Mouse (Mus musculus) brain, embryonic 14.5 days (tissue): ENCODE results near the gene Qrich2. TPM values are rescaled to one million over a fixed set of nuclear protein-coding genes. Genes with fewer than 3 reads are reported as not detected.
"Not testable (repeated sequence)": the region's sequence is repeated elsewhere in the genome, so short reads cannot be mapped to it uniquely, and the experiment has no call there.

Source experiments
- DNase-seq: peaks from one replicate; pipeline ENCODE4 v3.0.0-alpha.2; 2011; ENCODE audit warnings: low read depth
- CTCF ChIP-seq: fragments of 200-500 bp; IDR thresholded peaks from 2 replicates; pipeline ENCODE4 v1.5.1; 2012; ENCODE audit warnings: inconsistent platforms, mild to moderate bottlenecking, moderate library complexity, borderline replicate concordance; ENCODE audit not compliant: insufficient read depth, insufficient read length; ENCODE audit errors: extremely low read depth
- POLR2A ChIP-seq: fragments of 200-500 bp; IDR thresholded peaks from 2 replicates; pipeline ENCODE4 v1.6.1; 2012; ENCODE audit warnings: mild to moderate bottlenecking, inconsistent platforms, borderline replicate concordance; ENCODE audit not compliant: poor library complexity, insufficient read depth, insufficient read length, severe bottlenecking; ENCODE audit errors: extremely low read depth
- polyA plus RNA-seq: library from polyadenylated mRNA; depleted of rRNA; stranded (reverse); fragments of >200 nt; gene quantifications from 2 replicates; pipeline ENCODE4 v1.2.3, GENCODE M21; 2012

Qrich2 gene
- polyA plus RNA-seq, 1 experiment = 0.14 TPM

- TF ChIP-seq POLR2A (no peak), CTCF (no peak)
- DNase-seq = no peak
Observed at GRCm38 (mm10) chr11:116432127-116432526, 33.9 kb downstream of the Qrich2 start.

- TF ChIP-seq CTCF = no peak
- TF ChIP-seq POLR2A = no peak
- DNase-seq = no peak
Observed at GRCm38 (mm10) chr11:116431428-116432077, 34.5 kb downstream of the Qrich2 start.

- TF ChIP-seq POLR2A (no peak), CTCF (no peak)
- peak; percentile 28 for DNase-seq
Observed at GRCm38 (mm10) chr11:116430723-116431427, 35.2 kb downstream of the Qrich2 start.

DNA sequence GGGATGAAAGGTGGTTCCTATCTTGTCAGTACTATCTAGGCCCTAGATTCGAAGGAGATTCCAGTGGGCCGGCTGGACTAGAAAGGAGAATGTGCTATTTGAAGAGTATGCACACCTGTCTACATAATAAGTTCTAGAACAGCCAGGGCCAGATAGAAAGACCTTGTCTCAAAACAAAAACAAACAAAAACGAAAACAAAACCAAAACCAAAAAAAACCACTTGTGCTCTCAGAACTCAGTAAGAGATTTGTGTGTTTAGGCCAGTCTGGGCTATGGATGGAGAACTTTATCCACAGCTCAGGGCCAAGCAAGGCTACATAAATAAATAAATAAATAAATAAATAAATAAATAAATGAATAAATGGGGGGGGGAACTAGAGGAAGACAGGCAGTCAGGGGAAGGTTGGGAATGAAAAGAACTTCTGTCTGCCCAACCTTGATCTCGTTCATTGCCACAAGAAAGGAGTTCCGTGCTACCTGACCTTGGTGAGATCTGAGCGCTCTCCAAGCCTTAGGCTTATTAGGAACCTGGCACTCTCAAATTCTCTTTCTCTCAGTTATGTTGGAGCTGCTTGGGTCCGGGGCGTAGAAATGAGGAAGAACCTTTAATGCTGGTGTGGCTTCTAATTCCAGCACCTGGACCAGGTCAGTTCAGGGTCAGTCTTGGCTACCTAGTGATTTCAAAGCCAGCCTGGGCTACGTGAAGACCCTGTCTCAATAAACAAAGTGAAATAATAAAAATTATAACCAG, 36.0 kb downstream of the Qrich2 start:
- no peak for DNase-seq

DNA sequence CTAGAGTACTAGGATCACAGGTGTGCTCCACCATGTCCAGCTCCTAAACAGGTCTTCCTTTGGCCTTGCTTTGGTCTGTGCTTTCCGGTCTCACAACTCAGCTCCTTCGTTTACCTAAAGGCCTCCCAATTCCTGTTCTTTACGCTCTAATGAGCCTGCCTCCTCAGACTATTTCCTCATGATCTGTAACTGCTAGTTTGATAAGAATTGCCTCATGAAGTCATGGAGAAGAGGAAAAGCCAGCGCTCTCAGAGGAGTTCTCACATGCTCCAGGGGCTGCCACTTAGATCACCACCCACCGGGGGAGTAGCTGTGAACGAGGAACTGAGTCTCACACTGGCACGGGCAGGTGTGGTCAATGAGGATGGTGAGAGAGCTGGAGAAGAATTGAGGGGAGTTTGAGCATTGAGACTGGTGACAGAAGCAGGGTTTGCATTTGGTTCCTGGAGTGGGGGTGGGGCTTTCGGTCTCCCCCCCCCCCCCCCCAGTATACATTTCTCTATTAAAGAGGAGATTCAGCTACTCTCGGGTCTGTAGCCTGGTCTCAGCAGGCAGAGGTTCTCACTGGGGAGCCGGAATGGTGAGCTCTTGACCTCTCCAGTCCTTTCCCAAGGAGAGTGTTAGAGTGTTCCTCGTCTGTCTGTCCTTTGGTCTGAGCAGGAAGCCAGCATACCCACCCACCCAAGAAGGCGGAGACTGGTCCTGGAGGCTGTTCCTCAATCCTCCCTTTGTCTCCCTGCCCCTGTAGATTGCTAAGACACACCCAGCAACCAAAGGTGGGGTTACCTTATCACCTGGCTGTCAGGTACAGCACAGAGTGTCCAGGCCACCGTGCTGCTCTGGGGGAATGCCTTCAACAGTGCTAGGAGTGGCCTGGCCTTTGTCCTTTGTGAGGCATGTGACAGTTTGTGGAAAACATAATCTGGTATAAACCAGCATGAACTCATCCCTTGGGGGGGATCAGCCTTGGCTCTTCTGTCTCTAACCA, 36.9 kb downstream of the Qrich2 start:
- TF ChIP-seq CTCF = no peak
- TF ChIP-seq POLR2A = no peak
- no peak for DNase-seq

More for the DNA sequence above, 36.0 kb downstream of the Qrich2 start:
- no peak for TF ChIP-seq CTCF
- no peak for TF ChIP-seq POLR2A

- TF ChIP-seq POLR2A (no peak), CTCF (no peak)
- DNase-seq = no peak
Observed at GRCm38 (mm10) chr11:116426852-116427575, 39.0 kb downstream of the Qrich2 start.

DNA sequence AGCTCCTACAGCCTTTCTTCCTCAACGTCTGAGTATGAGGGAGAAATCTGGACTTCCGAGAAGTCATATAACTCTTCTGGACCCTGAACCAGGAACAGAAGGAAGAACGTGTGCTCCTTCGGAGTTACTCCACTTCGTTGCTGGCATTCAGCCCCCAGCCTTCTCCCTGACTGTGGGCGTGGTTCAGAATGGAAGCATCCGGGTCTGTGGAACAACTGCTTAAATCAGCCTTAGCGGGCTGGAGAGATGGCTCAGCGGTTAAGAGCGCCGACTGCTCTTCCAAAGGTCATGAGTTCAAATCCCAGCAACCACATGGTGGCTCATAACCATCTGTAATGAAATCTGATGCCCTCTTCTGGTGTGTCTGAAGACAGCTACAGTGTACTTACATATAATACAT, 39.7 kb downstream of the Qrich2 start:
- DNase-seq = not testable (repeated sequence)

GRCm38 (mm10) chr11:116424621-116425407, 41.2 kb downstream of the Qrich2 start:
- TF ChIP-seq CTCF = no peak
- no peak for TF ChIP-seq POLR2A
- no peak for DNase-seq

DNA sequence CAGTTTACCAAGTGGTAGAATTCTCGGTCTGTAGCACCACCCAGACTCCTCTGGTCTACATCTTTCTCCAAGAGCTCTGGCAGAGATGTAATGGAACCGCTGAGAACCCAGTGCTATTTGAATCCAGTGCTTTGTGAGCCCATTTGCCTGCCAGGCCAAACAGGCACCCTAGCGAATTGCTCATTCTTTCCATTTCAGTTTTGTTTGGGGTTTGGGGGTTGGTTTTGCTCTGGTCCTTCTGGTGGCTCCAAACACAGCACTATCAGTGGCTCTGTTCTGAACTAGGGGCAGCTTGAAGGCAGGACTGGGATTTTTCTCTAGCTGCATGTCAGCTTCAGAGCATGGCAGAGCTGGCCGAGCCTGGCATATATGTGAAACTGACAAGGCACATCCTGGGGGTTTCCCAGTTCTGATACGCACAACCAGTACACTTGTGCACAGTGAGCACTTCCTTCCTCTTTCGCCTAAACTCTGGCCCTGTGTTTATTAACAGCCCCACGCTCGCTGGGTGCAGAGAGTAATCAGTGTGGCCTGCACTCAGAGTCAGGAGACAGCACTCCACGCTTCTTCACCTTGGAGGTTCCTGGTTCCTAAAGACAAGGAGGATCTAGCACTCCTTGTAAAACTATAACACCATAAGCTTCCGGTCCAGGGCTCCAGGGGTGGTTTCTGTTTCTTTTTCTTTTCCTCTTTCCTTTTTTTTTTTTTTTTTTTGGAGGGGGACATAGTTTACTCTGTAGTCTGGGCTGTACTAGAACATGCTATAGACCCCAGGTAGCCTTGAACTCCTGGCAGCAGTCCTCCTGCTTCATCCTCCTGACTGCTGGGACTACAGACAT, 42.0 kb downstream of the Qrich2 start:
- no peak for TF ChIP-seq CTCF
- TF ChIP-seq POLR2A = no peak
- no peak for DNase-seq
